Mouse (Mus musculus) liver, embryonic 12.5 days (tissue): Measurements from ENCODE around the gene Gm21903. TPM values are rescaled to one million over a fixed set of nuclear protein-coding genes. Genes with fewer than 3 reads are reported as not detected.
"Not testable (repeated sequence)": the region's sequence is repeated elsewhere in the genome, so short reads cannot be mapped to it uniquely, and the experiment has no call there.

ENCODE experiments used
- ATAC-seq: fragments of 200-750 bp; cut with Nextera tagmentation; 2 replicates; pipeline ENCODE4 v1.8.0; 2017; ENCODE audit warnings: moderate number of reproducible peaks, mild to moderate bottlenecking, moderate library complexity
- H3K27ac ChIP-seq: fragments of 300-500 bp; sonication (generic); 2 replicates; pipeline ENCODE4 v1.5.1; 2016; ENCODE audit warnings: mild to moderate bottlenecking
- H3K27me3 ChIP-seq: fragments of 300-500 bp; sonication (generic); replicated peaks from 2 replicates; pipeline ENCODE4 v1.6.1; 2016; ENCODE audit warnings: mild to moderate bottlenecking, moderate library complexity
- H3K36me3 ChIP-seq: fragments of 300-500 bp; sonication (generic); 2 replicates; pipeline ENCODE4 v1.6.1; 2016; ENCODE audit warnings: mild to moderate bottlenecking, moderate library complexity
- H3K4me1 ChIP-seq: fragments of 300-500 bp; sonication (generic); 2 replicates; pipeline ENCODE4 v1.6.1; 2016
- H3K4me2 ChIP-seq: fragments of 300-500 bp; sonication (generic); 2 replicates; pipeline ENCODE4 v1.6.1; 2016; ENCODE audit warnings: mild to moderate bottlenecking, moderate library complexity
- H3K4me3 ChIP-seq: fragments of 300-500 bp; sonication (generic); 2 replicates; pipeline ENCODE4 v1.5.1; 2016; ENCODE audit warnings: mild to moderate bottlenecking, moderate library complexity
- H3K9ac ChIP-seq: fragments of 300-500 bp; sonication (generic); 2 replicates; pipeline ENCODE4 v1.6.1; 2016; ENCODE audit warnings: mild to moderate bottlenecking, moderate library complexity
- H3K9me3 ChIP-seq: fragments of 300-500 bp; sonication (generic); replicated peaks from 2 replicates; pipeline ENCODE4 v1.6.1; 2016; ENCODE audit warnings: mild to moderate bottlenecking, moderate library complexity
- whole genome bisulfite sequencing: fragments of 180-500 bp; shearing (Covaris S2); methylation state at CpG from one replicate; pipeline ENCODE4 v1.1.7; 2016; ENCODE audit not compliant: insufficient replicate concordance; 5-methylcytosine and 5-hydroxymethylcytosine counted together
- polyA plus RNA-seq: library from polyadenylated mRNA; unstranded; fragments of >200 nt; fragmentation: Nextera tagmentation; extraction: Ambion mirVana; gene quantifications from 2 replicates; pipeline ENCODE4 v1.2.1, GENCODE M21; 2016

Gene Gm21903
- polyA plus RNA-seq = not detected in 2 replicates

GRCm38 (mm10) chr17:39043241-39043640, at the start of gene Gm21903:
Gene Gm21903 (minus strand): TSS chr17:39043341.
- H3K36me3 ChIP-seq = no peaks in the 10 kb centered on the region
- no peak within 1 kb of the TSS for H3K9ac ChIP-seq
- H3K27me3 ChIP-seq = no peaks in the 10 kb centered on the region
- H3K4me1 ChIP-seq = no peaks in the 10 kb centered on the region
- H3K4me2 ChIP-seq = no peak within 1 kb of the TSS
- no peak within 1 kb of the TSS for H3K4me3 ChIP-seq
- ATAC-seq = no peak
- H3K9me3 ChIP-seq = no peaks in the 10 kb centered on the region
- H3K27ac ChIP-seq = no peak within 1 kb of the TSS

- Histone ChIP-seq H3K4me3 (no peak within 1 kb of the TSS), H3K4me1 (no peaks in the 10 kb centered on the region), H3K4me2 (no peak within 1 kb of the TSS), H3K9ac (no peak within 1 kb of the TSS), H3K36me3 (no peaks in the 10 kb centered on the region), H3K27me3 (no peaks in the 10 kb centered on the region), H3K9me3 (0 out of 2 replicates have a peak, but pooled peaks cover 4% of the 10 kb centered on the region), H3K27ac (no peak within 1 kb of the TSS)
- ATAC-seq = no peak
- 49% methylated on average over 1 of the region's 1 CpGs for WGBS
Measured at GRCm38 (mm10) chr17:39076937-39077336, 33.8 kb upstream of the Gm21903 start, which contains the start of gene Esp23. Gene Esp23 (minus strand): TSS chr17:39077037.

GRCm38 (mm10) chr17:39063641-39064040, 20.5 kb upstream of the Gm21903 start:
- no peak for ATAC-seq

GRCm38 (mm10) chr17:39036395-39036794, 6.7 kb downstream of the Gm21903 start, which contains the start of gene Esp24:
Gene Esp24 (plus strand): TSS chr17:39036695.
- not testable (repeated sequence) for ATAC-seq, H3K36me3 ChIP-seq, H3K4me2 ChIP-seq, H3K27ac ChIP-seq, H3K9ac ChIP-seq, H3K4me3 ChIP-seq, H3K9me3 ChIP-seq, H3K4me1 ChIP-seq, H3K27me3 ChIP-seq
- whole genome bisulfite sequencing = 70% methylated on average over 3 of the region's 3 CpGs

More at GRCm38 (mm10) chr17:39063641-39064040, 20.5 kb upstream of the Gm21903 start:
- Histone ChIP-seq H3K4me3 (no peak overlapping the region), H3K4me2 (no peak overlapping the region), H3K9ac (no peak overlapping the region), H3K27ac (no peak overlapping the region), H3K9me3 (peaks cover 10% of the 10 kb centered on the region), H3K4me1 (no peaks in the 10 kb centered on the region), H3K36me3 (no peaks in the 10 kb centered on the region), H3K27me3 (no peaks in the 10 kb centered on the region)

- Histone ChIP-seq H3K27ac (no peak overlapping the region), H3K36me3 (no peaks in the 10 kb centered on the region), H3K4me2 (no peak overlapping the region), H3K9ac (no peak overlapping the region), H3K9me3 (0 out of 2 replicates have a peak, but pooled peaks cover 2% of the 10 kb centered on the region), H3K27me3 (no peaks in the 10 kb centered on the region), H3K4me1 (no peaks in the 10 kb centered on the region), H3K4me3 (no peak overlapping the region)
- 56% methylated on average over 14 of the region's 14 CpGs for WGBS
- no peak for ATAC-seq
Measured at GRCm38 (mm10) chr17:39017184-39017583, 26.0 kb downstream of the Gm21903 start.

- Histone ChIP-seq H3K9ac (no peak overlapping the region), H3K4me3 (no peak overlapping the region), H3K27me3 (no peaks in the 10 kb centered on the region), H3K4me1 (no peaks in the 10 kb centered on the region), H3K4me2 (no peak overlapping the region), H3K36me3 (no peaks in the 10 kb centered on the region), H3K27ac (no peak overlapping the region), H3K9me3 (no peaks in the 10 kb centered on the region)
- no peak for ATAC-seq
- WGBS = 28% methylated on average over 30 of the region's 30 CpGs
Measured at GRCm38 (mm10) chr17:39010675-39011638, 32.2 kb downstream of the Gm21903 start.

- H3K9ac ChIP-seq = no peak overlapping the region
- 65% methylated on average over 1 of the region's 1 CpGs for WGBS
- H3K4me3 ChIP-seq = no peak overlapping the region
- H3K27me3 ChIP-seq = no peaks in the 10 kb centered on the region
- H3K36me3 ChIP-seq = no peaks in the 10 kb centered on the region
- no peaks in the 10 kb centered on the region for H3K9me3 ChIP-seq
- ATAC-seq = no peak
- no peak overlapping the region for H3K27ac ChIP-seq
- no peaks in the 10 kb centered on the region for H3K4me1 ChIP-seq
- H3K4me2 ChIP-seq = no peak overlapping the region
Measured at GRCm38 (mm10) chr17:39009846-39010245, 33.3 kb downstream of the Gm21903 start.

Other genes with a start within 250 kb of the Gm21903 start
- not detected in 2 replicates for gene Esp24, start 6.6 kb downstream of the Gm21903 start, polyA plus RNA-seq
- gene Esp23, start 33.7 kb upstream of the Gm21903 start, polyA plus RNA-seq = not detected in 2 replicates
- gene Esp22, start 52.0 kb upstream of the Gm21903 start, polyA plus RNA-seq = not detected in 2 replicates